Mouse (Mus musculus): ENCODE data around the gene Olfr374. TPM values are rescaled to one million over a fixed set of nuclear protein-coding genes. Genes with fewer than 3 reads are reported as not detected.
"Not testable (repeated sequence)": the region's sequence is repeated elsewhere in the genome, so short reads cannot be mapped to it uniquely, and the experiment has no call there.

Olfr374 gene
- total and polyA plus RNA-seq, 2 experiments from 2014 or later: not detected

DNA sequence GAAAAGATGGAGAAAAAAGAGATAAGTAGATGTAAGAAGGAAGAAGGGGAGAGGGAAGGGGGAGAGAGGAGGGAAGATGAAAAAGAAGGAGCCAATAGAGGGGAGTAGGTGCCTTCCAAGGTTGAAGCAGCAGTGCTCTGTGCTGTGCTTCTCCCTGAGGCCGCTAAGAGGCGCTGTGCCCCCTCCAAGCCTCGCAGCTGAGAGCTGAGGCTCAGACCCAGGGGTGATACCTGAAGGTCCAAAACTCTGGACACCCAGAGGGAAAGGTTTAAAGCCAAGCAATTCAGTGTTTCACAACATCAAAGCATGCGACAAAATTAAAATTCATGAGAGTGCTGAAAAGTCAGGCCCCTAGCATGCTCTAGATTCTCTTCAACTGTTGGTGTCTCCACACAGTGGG lies 1.7 kb upstream of the Olfr374 start:
- Histone ChIP-seq H3K27ac (ENCODE audit: low read depth, low read length) (no peak overlapping the region), H3K4me1 (ENCODE audit: insufficient read depth, low read length) (no peaks in the 10 kb centered on the region), H3K36me3 (ENCODE audit: insufficient read depth, low read length) (no peaks in the 10 kb centered on the region), H3K9ac (replicated peaks; ENCODE audit: low read length, poor library complexity, severe bottlenecking) (no peak overlapping the region), H3K27me3 (ENCODE audit: insufficient read depth, low read length) (no peaks in the 10 kb centered on the region), H3K4me3 (ENCODE audit: low read depth, low read length) (no peak overlapping the region), H3K9me3 (ENCODE audit: low read length) (no peaks in the 10 kb centered on the region), H3K4me2 (ENCODE audit: low read depth, low read length, poor library complexity, severe bottlenecking) (no peak overlapping the region)
- WGBS: 17% methylated on average over 4 of the region's 4 CpGs
- ATAC-seq (ENCODE audit: low FRiP score) (no peak), DNase-seq (ENCODE audit: low spot score) (no peak)
- TF ChIP-seq CTCF (IDR thresholded peaks at IDR 0.05): no peak

DNA sequence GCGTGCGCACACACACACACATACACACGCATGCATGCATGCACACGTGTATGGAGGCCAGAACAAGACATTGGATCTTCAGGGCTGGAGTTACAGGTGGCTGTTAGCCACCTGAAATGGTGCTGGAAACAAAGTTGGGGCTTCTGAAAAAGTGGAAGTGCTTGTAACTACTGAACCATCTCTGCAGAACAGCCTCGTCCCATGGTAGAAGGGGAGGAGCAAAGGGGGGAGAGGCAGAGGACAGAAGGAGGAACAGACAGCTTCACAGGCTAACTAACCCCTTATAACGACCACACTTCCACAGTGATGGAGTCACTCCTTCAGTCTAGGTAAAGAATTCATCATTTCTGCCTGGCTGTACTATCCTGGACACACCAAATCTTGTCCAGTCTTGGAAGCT lies 4.0 kb downstream of the Olfr374 start:
- Histone ChIP-seq H3K27me3 (ENCODE audit: insufficient read depth, low read length) (no peaks in the 10 kb centered on the region), H3K36me3 (ENCODE audit: insufficient read depth, low read length) (no peaks in the 10 kb centered on the region), H3K9ac (replicated peaks; ENCODE audit: low read length, poor library complexity, severe bottlenecking) (no peak overlapping the region), H3K4me3 (ENCODE audit: low read depth, low read length) (no peak overlapping the region), H3K9me3 (ENCODE audit: low read length) (no peaks in the 10 kb centered on the region), H3K4me2 (ENCODE audit: low read depth, low read length, poor library complexity, severe bottlenecking) (no peak overlapping the region), H3K27ac (ENCODE audit: low read depth, low read length) (no peak overlapping the region), H3K4me1 (ENCODE audit: insufficient read depth, low read length) (no peaks in the 10 kb centered on the region)
- no peak for ATAC-seq (ENCODE audit: low FRiP score)
- no peak for DNase-seq (ENCODE audit: low spot score)
- TF ChIP-seq CTCF (IDR thresholded peaks at IDR 0.05): no peak
- 72% methylated on average over 6 of the region's 6 CpGs for WGBS

DNA sequence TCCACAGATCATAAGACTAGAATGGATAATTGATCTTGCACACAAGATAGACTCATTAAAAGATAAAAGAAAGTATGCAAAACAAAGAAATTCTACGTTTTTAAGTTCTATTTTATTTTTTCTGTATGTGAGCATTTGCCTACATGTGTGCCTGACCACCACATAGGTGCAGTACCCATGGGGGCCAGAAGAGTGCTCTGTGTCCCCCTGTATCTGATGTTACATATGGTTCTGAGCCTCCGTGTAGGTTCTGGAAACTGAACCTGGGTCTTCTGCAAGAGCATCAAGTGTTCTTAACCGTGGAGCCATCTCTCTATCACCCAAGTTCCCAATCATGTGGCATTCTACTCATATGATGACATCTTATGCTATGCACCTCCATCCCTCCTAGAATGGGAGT lies 5.6 kb downstream of the Olfr374 start:
- TF ChIP-seq CTCF (IDR thresholded peaks at IDR 0.05): no peak
- Histone ChIP-seq H3K4me1 (ENCODE audit: insufficient read depth, low read length) (no peaks in the 10 kb centered on the region), H3K9ac (replicated peaks; ENCODE audit: low read length, poor library complexity, severe bottlenecking) (no peak overlapping the region), H3K4me2 (ENCODE audit: low read depth, low read length, poor library complexity, severe bottlenecking) (no peak overlapping the region), H3K9me3 (ENCODE audit: low read length) (no peaks in the 10 kb centered on the region), H3K27me3 (ENCODE audit: insufficient read depth, low read length) (no peaks in the 10 kb centered on the region), H3K36me3 (ENCODE audit: insufficient read depth, low read length) (no peaks in the 10 kb centered on the region), H3K4me3 (ENCODE audit: low read depth, low read length) (no peak overlapping the region), H3K27ac (ENCODE audit: low read depth, low read length) (no peak overlapping the region)
- ATAC-seq (ENCODE audit: low FRiP score): no peak
- no peak for DNase-seq (ENCODE audit: low spot score)
- 77% methylated on average over 3 of the region's 3 CpGs for WGBS

DNA sequence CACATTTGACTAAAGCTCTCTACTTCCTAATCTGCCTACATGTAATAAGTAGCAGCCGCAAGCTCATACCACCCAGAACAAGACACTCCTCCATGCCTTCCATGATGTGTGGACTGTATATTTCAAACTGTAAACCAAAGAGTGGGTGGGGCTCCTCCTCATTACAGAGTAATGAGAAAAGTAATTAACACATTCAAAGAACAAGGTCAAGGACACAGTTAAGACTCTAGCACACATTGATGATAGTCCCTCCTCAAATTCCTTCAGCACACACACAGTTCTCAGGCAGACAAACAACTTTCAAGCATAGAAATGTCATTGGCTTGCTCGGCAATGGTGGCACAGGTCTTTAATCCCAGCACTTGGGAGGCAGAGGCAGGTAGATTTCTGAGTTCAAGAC lies 8.4 kb downstream of the Olfr374 start:
- H3K27me3 ChIP-seq (ENCODE audit: insufficient read depth, low read length): no peaks in the 10 kb centered on the region
- ATAC-seq (ENCODE audit: low FRiP score) (no peak), DNase-seq (ENCODE audit: low spot score) (no peak)
- no peak overlapping the region for H3K9ac ChIP-seq (replicated peaks; ENCODE audit: low read length, poor library complexity, severe bottlenecking)
- H3K4me3 ChIP-seq (ENCODE audit: low read depth, low read length): no peak overlapping the region
- 84% methylated on average over 2 of the region's 2 CpGs for WGBS
- no peak overlapping the region for H3K27ac ChIP-seq (ENCODE audit: low read depth, low read length)
- TF ChIP-seq CTCF (IDR thresholded peaks at IDR 0.05): no peak
- no peaks in the 10 kb centered on the region for H3K9me3 ChIP-seq (ENCODE audit: low read length)
- H3K36me3 ChIP-seq (ENCODE audit: insufficient read depth, low read length): no peaks in the 10 kb centered on the region
- no peaks in the 10 kb centered on the region for H3K4me1 ChIP-seq (ENCODE audit: insufficient read depth, low read length)
- H3K4me2 ChIP-seq (ENCODE audit: low read depth, low read length, poor library complexity, severe bottlenecking): no peak overlapping the region

DNA sequence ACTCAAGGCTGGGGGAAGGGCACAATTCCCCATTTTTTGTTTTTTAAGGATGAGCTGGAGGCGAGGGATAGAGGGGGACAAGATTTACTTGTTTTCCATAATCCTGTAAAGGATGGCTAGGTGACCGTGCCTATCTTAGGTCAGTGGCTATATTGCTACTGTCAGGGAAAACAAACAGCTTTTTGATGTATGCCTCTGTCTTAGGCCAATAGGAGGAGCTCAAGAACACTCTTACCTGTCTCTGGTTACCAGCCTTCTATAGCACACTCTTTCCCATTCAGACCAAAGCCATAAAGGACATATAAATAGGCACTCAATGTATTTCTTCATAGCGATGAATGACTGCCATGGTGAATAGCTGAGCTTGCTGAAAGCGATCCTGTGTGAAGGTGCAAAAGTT lies 11.8 kb downstream of the Olfr374 start:
- Histone ChIP-seq H3K9ac (replicated peaks; ENCODE audit: low read length, poor library complexity, severe bottlenecking) (no peak overlapping the region), H3K9me3 (ENCODE audit: low read length) (no peaks in the 10 kb centered on the region), H3K4me2 (ENCODE audit: low read depth, low read length, poor library complexity, severe bottlenecking) (no peak overlapping the region), H3K4me1 (ENCODE audit: insufficient read depth, low read length) (no peaks in the 10 kb centered on the region), H3K27ac (ENCODE audit: low read depth, low read length) (no peak overlapping the region), H3K36me3 (ENCODE audit: insufficient read depth, low read length) (no peaks in the 10 kb centered on the region), H3K4me3 (ENCODE audit: low read depth, low read length) (no peak overlapping the region), H3K27me3 (ENCODE audit: insufficient read depth, low read length) (no peaks in the 10 kb centered on the region)
- WGBS: 44% methylated on average over 4 of the region's 4 CpGs
- DNase-seq (ENCODE audit: low spot score) (no peak), ATAC-seq (ENCODE audit: low FRiP score) (no peak)
- TF ChIP-seq CTCF (IDR thresholded peaks at IDR 0.05): no peak

DNA sequence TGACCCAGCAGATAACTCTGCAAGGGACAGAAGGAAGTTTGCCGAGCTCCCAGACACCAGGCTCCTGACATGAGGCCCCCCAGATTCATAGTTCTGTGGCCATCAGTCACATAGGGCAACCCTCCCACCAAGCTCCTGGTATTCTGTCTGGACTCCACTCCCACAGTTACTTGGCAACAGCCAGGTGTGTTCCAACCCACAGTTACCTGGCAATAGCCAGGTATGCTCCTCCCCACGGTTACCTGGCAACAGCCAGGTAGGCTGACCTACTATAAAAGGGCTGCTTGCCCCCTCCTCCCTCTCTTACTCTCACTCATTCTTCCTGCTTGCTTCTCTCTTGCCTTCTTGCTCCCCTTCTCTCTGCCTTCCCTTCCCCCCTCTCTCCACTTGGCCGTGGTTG lies 14.6 kb downstream of the Olfr374 start:
- DNase-seq (ENCODE audit: low spot score); H3K9ac ChIP-seq (replicated peaks; ENCODE audit: low read length, poor library complexity, severe bottlenecking); ATAC-seq (ENCODE audit: low FRiP score); H3K4me2 ChIP-seq (ENCODE audit: low read depth, low read length, poor library complexity, severe bottlenecking); H3K9me3 ChIP-seq (ENCODE audit: low read length); H3K27ac ChIP-seq (ENCODE audit: low read depth, low read length); H3K27me3 ChIP-seq (ENCODE audit: insufficient read depth, low read length); H3K4me1 ChIP-seq (ENCODE audit: insufficient read depth, low read length); H3K36me3 ChIP-seq (ENCODE audit: insufficient read depth, low read length); H3K4me3 ChIP-seq (ENCODE audit: low read depth, low read length): not testable (repeated sequence)
- WGBS: 48% methylated on average over 3 of the region's 3 CpGs

DNA sequence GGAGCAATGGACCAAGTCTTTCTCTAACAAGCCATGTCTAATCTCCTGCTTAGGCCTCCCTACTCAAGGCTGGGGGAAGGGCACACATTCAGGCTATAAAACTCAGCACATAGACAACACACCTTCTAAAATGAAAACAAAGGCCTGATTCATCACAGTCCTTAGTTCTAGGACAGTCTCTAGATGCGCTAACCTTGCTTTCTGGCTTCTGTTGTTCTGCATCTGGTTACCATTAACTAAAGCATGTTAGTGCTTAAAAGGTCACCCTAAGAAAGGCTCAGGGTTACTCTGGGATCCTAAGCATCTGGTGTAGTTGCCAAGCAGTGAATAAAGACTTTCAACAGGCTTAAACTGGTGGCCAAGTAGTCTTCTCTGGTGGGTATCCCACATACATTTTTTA lies 15.2 kb downstream of the Olfr374 start:
- Histone ChIP-seq H3K27ac (ENCODE audit: low read depth, low read length) (no peak overlapping the region), H3K27me3 (ENCODE audit: insufficient read depth, low read length) (no peaks in the 10 kb centered on the region), H3K9ac (replicated peaks; ENCODE audit: low read length, poor library complexity, severe bottlenecking) (no peak overlapping the region), H3K4me2 (ENCODE audit: low read depth, low read length, poor library complexity, severe bottlenecking) (no peak overlapping the region), H3K4me1 (ENCODE audit: insufficient read depth, low read length) (no peaks in the 10 kb centered on the region), H3K9me3 (ENCODE audit: low read length) (no peaks in the 10 kb centered on the region), H3K4me3 (ENCODE audit: low read depth, low read length) (no peak overlapping the region), H3K36me3 (ENCODE audit: insufficient read depth, low read length) (no peaks in the 10 kb centered on the region)
- TF ChIP-seq CTCF (IDR thresholded peaks at IDR 0.05): no peak
- no peak for ATAC-seq (ENCODE audit: low FRiP score)
- no peak for DNase-seq (ENCODE audit: low spot score)
- 42% methylated on average over 1 of the region's 1 CpGs for WGBS
